Mouse (Mus musculus) CH12.LX (cell line): ENCODE data around the gene Robo2. TPM values are rescaled to one million over a fixed set of nuclear protein-coding genes. Genes with fewer than 3 reads are reported as not detected.

Source experiments
- DNase-seq: peaks from one replicate; pipeline ENCODE4 v3.0.0-alpha.2; 2013; ENCODE audit errors: extremely low read depth
- H3K27ac ChIP-seq: 2 replicates; pipeline ENCODE4 v1.5.1; 2012; ENCODE audit warnings: low read depth, mild to moderate bottlenecking, control low read depth, moderate library complexity; ENCODE audit not compliant: insufficient read depth
- H3K27me3 ChIP-seq: replicated peaks from 2 replicates; pipeline ENCODE3; 2012; ENCODE audit warnings: inconsistent platforms
- H3K36me3 ChIP-seq, 2 experiments: replicated peaks in 1 of 2; 2 replicates each; pipeline versions ENCODE3 to v1.6.1; 2012; ENCODE audit warnings: inconsistent platforms in 1 of 2, low read length in 1 of 2, mild to moderate bottlenecking in 1 of 2, mixed read lengths in 1 of 2, moderate library complexity in 1 of 2; ENCODE audit not compliant: control insufficient read depth in 1 of 2, insufficient read depth in 1 of 2
- H3K4me1 ChIP-seq, 2 experiments: 2 replicates each; pipeline ENCODE4 v1.6.1; 2012; ENCODE audit warnings: inconsistent platforms in 1 of 2, moderate library complexity in 1 of 2; ENCODE audit not compliant: insufficient read depth in 2 of 2, control insufficient read depth in 1 of 2
- H3K4me2 ChIP-seq: 2 replicates; pipeline ENCODE4 v1.6.1; 2012; ENCODE audit warnings: low read depth, mild to moderate bottlenecking, control low read depth; ENCODE audit not compliant: poor library complexity, insufficient read depth, severe bottlenecking
- H3K4me3 ChIP-seq, 3 experiments: fragments of 150-350 bp in 1 of 3; sonication (generic) in 1 of 3; replicated peaks in 1 of 3; 2 replicates each; pipeline versions ENCODE3 to v1.5.1; 2011 to 2012; ENCODE audit warnings: low read depth in 2 of 3, low read length in 2 of 3, mild to moderate bottlenecking in 2 of 3, moderate library complexity in 2 of 3, control low read depth in 1 of 3, improper control_type of control experiment in 1 of 3, inconsistent platforms in 1 of 3, mixed read lengths in 1 of 3; ENCODE audit not compliant: poor library complexity in 1 of 3
- H3K79me2 ChIP-seq: replicated peaks from 2 replicates; pipeline ENCODE4 v1.6.1; 2012; ENCODE audit warnings: mild to moderate bottlenecking, moderate library complexity; ENCODE audit not compliant: control insufficient read depth, poor library complexity, insufficient read depth, severe bottlenecking; ENCODE audit errors: extremely low read depth
- H3K9ac ChIP-seq: 2 replicates; pipeline ENCODE4 v1.6.1; 2012; ENCODE audit warnings: low read depth, mild to moderate bottlenecking, control low read depth, moderate library complexity; ENCODE audit not compliant: insufficient read depth
- H3K9me3 ChIP-seq: replicated peaks from 2 replicates; pipeline ENCODE3; 2012; ENCODE audit warnings: low read length, inconsistent platforms, mixed read lengths
- CHD1 ChIP-seq: IDR thresholded peaks from 2 replicates; pipeline ENCODE4 v1.6.1; 2012; ENCODE audit warnings: low read depth, low read length, improper control_type of control experiment, inconsistent platforms
- CTCF ChIP-seq, 2 experiments: IDR thresholded peaks in 1 of 2; conservative IDR thresholded peaks in 1 of 2; 2 replicates each; pipeline ENCODE4 v1.5.1; 2011 to 2012; ENCODE audit warnings: low read depth in 2 of 2, low read length in 2 of 2, improper control_type of control experiment in 1 of 2, inconsistent platforms in 1 of 2, mild to moderate bottlenecking in 1 of 2, moderate library complexity in 1 of 2
- E2F4 ChIP-seq: IDR thresholded peaks from 2 replicates; pipeline ENCODE4 v1.6.1; 2011; ENCODE audit warnings: low read depth, low read length, improper control_type of control experiment; ENCODE audit not compliant: insufficient replicate concordance
- ELF1 ChIP-seq: IDR thresholded peaks from 2 replicates; pipeline ENCODE4 v1.6.1; 2014; ENCODE audit warnings: low read depth, mild to moderate bottlenecking, inconsistent platforms, low read length, improper control_type of control experiment
- EP300 ChIP-seq: IDR thresholded peaks from 2 replicates; pipeline ENCODE4 v1.6.1; 2011; ENCODE audit warnings: low read length, improper control_type of control experiment
- ETS1 ChIP-seq: conservative IDR thresholded peaks from 2 replicates; pipeline ENCODE4 v1.6.1; 2012; ENCODE audit warnings: low read depth, mild to moderate bottlenecking, inconsistent platforms, low read length, improper control_type of control experiment, moderate library complexity
- GABPA ChIP-seq: IDR thresholded peaks from 2 replicates; pipeline ENCODE4 v1.6.1; 2012; ENCODE audit warnings: low read depth, low read length, improper control_type of control experiment, inconsistent platforms; ENCODE audit not compliant: insufficient replicate concordance
- HCFC1 ChIP-seq: IDR thresholded peaks from 2 replicates; pipeline ENCODE4 v1.6.1; 2012; ENCODE audit warnings: low read depth, mild to moderate bottlenecking, inconsistent platforms, low read length, improper control_type of control experiment
- IRF4 ChIP-seq: IDR thresholded peaks from 2 replicates; pipeline ENCODE4 v1.6.1; 2014; ENCODE audit warnings: low read depth, mild to moderate bottlenecking, inconsistent platforms, low read length, improper control_type of control experiment
- JUND ChIP-seq: conservative IDR thresholded peaks from 2 replicates; pipeline ENCODE4 v1.6.1; 2011; ENCODE audit warnings: low read depth, low read length, improper control_type of control experiment
- MAFK ChIP-seq: IDR thresholded peaks from 2 replicates; pipeline ENCODE4 v1.6.1; 2011; ENCODE audit warnings: low read length, improper control_type of control experiment; ENCODE audit not compliant: insufficient replicate concordance
- MAX ChIP-seq: IDR thresholded peaks from 2 replicates; pipeline ENCODE4 v1.6.1; 2011; ENCODE audit warnings: low read length, improper control_type of control experiment
- MEF2A ChIP-seq: IDR thresholded peaks from 2 replicates; pipeline ENCODE4 v1.6.1; 2014; ENCODE audit warnings: low read depth, mild to moderate bottlenecking, inconsistent platforms, low read length, improper control_type of control experiment, borderline replicate concordance
- NELFE ChIP-seq: IDR thresholded peaks from 2 replicates; pipeline ENCODE4 v1.6.1; 2011; ENCODE audit warnings: low read depth, low read length, improper control_type of control experiment
- NRF1 ChIP-seq: IDR thresholded peaks from 2 replicates; pipeline ENCODE4 v1.6.1; 2014; ENCODE audit warnings: low read depth, mild to moderate bottlenecking, inconsistent platforms, low read length, improper control_type of control experiment, moderate library complexity
- PAX5 ChIP-seq: IDR thresholded peaks from 2 replicates; pipeline ENCODE4 v1.6.1; 2012; ENCODE audit warnings: low read length, inconsistent platforms, mixed read lengths
- POLR2A ChIP-seq: IDR thresholded peaks from 2 replicates; pipeline ENCODE4 v1.6.1; 2011; ENCODE audit warnings: low read depth, mild to moderate bottlenecking, improper control_type of control experiment, low read length
- POLR2AphosphoS2 ChIP-seq: IDR thresholded peaks from 2 replicates; pipeline ENCODE4 v1.6.1; 2011; ENCODE audit warnings: low read depth, low read length, improper control_type of control experiment
- RAD21 ChIP-seq: IDR thresholded peaks from 2 replicates; pipeline ENCODE4 v1.6.1; 2011; ENCODE audit warnings: low read depth, mild to moderate bottlenecking, low read length, improper control_type of control experiment, moderate library complexity
- SIN3A ChIP-seq: IDR thresholded peaks from 2 replicates; pipeline ENCODE4 v1.6.1; 2012; ENCODE audit warnings: low read length, improper control_type of control experiment, inconsistent platforms
- TBP ChIP-seq: conservative IDR thresholded peaks from 2 replicates; pipeline ENCODE4 v1.6.1; 2011; ENCODE audit warnings: low read depth, low read length, improper control_type of control experiment
- TCF12 ChIP-seq: IDR thresholded peaks from 2 replicates; pipeline ENCODE4 v1.6.1; 2014; ENCODE audit warnings: low read depth, mild to moderate bottlenecking, inconsistent platforms, low read length, improper control_type of control experiment
- USF2 ChIP-seq: conservative IDR thresholded peaks from 2 replicates; pipeline ENCODE4 v1.6.1; 2011; ENCODE audit warnings: low read depth, low read length, improper control_type of control experiment
- ZC3H11A ChIP-seq: IDR thresholded peaks from 2 replicates; pipeline ENCODE4 v1.6.1; 2012; ENCODE audit warnings: low read depth, mild to moderate bottlenecking, inconsistent platforms, low read length, improper control_type of control experiment
- ZKSCAN1 ChIP-seq: IDR thresholded peaks from 2 replicates; pipeline ENCODE4 v1.6.1; 2012; ENCODE audit warnings: low read depth, inconsistent platforms, low read length, improper control_type of control experiment, borderline replicate concordance
- ZMIZ1 ChIP-seq: IDR thresholded peaks from 2 replicates; pipeline ENCODE4 v1.6.1; 2012; ENCODE audit warnings: low read depth, mild to moderate bottlenecking, inconsistent platforms, low read length, improper control_type of control experiment
- dilution Hi-C: fragments of 300-500 bp; cut with MboI; formaldehyde crosslinking; loops from 2 replicates; pipeline ENCODE4 v1.14.3; 2020; ENCODE audit warnings: low sequenced_read_pairs; ENCODE audit not compliant: extremely low pct_unique_long_range_greater_than_20kb, extremely low pct_ligation_motif_present
- in situ Hi-C: fragments of 300-500 bp; cut with MboI; formaldehyde crosslinking; loops from 3 replicates; pipeline ENCODE4 v1.14.3; 2019; ENCODE audit warnings: low sequenced_read_pairs, low pct_ligation_motif_present, low pct_unique_long_range_greater_than_20kb, mixed read lengths
- polyA plus RNA-seq: library from polyadenylated mRNA; unstranded; fragments of >175 nt; gene quantifications from 2 replicates; pipeline ENCODE4 v1.2.1, GENCODE M21; 2012; ENCODE audit warnings: low read depth; ENCODE audit not compliant: insufficient read length
- total RNA-seq, 2 experiments: library from RNA; depleted of rRNA; stranded (reverse); fragments of 300-350 nt in 1 of 2; fragments of >200 nt in 1 of 2; gene quantifications; 2 replicates each; pipeline ENCODE4 v1.2.3; 2012 to 2014

The Robo2 gene
- total and polyA plus RNA-seq, 3 experiments, result not detected

GRCm38 (mm10) chr16:73869527-73870212 is 542.0 kb downstream of the Robo2 start:
- DNase-seq, result no peak
- dilution Hi-C loops, result no loop called here
- H3K27me3 ChIP-seq, result no peaks in the 10 kb centered on the region
- no peak overlapping the region for H3K4me3 ChIP-seq
- no peak overlapping the region for H3K9ac ChIP-seq
- H3K9me3 ChIP-seq, result peaks cover 39% of the 10 kb centered on the region
- no peaks in the 10 kb centered on the region for H3K36me3 ChIP-seq
- no peak overlapping the region for H3K27ac ChIP-seq
- TF ChIP-seq JUND, result no peak
- no peak for TF ChIP-seq USF2
- no peak for TF ChIP-seq MEF2A
- no peak for TF ChIP-seq NELFE
- TF ChIP-seq E2F4, result no peak
- no peak for TF ChIP-seq ELF1
- no peak for TF ChIP-seq NRF1
- TF ChIP-seq TCF12, result no peak
- no peak for TF ChIP-seq POLR2AphosphoS2
- no peak for TF ChIP-seq MAX
- no peak for TF ChIP-seq MAFK
- TF ChIP-seq PAX5, result no peak
- no peak for TF ChIP-seq CTCF (conservative IDR thresholded peaks at IDR 0.05 in 1 of 2, IDR thresholded peaks at IDR 0.05 in 1 of 2; ENCODE audit: low read depth in 2 of 2, low read length in 2 of 2)
- TF ChIP-seq ETS1, result no peak
- no peak for TF ChIP-seq ZKSCAN1
- TF ChIP-seq RAD21, result no peak
- in situ Hi-C loops, result no loop called here
- no peaks in the 10 kb centered on the region for H3K79me2 ChIP-seq
- no peaks in the 10 kb centered on the region for H3K4me1 ChIP-seq
- no peak overlapping the region for H3K4me2 ChIP-seq

- Histone ChIP-seq H3K4me1 (no peaks in the 10 kb centered on the region), H3K4me3 (no peak overlapping the region), H3K9ac (no peak overlapping the region), H3K27me3 (no peaks in the 10 kb centered on the region), H3K27ac (no peak overlapping the region), H3K79me2 (no peaks in the 10 kb centered on the region), H3K4me2 (no peak overlapping the region), H3K36me3 (no peaks in the 10 kb centered on the region)
- in situ Hi-C loops, result no loop called here
- dilution Hi-C loops, result no loop called here
- TF ChIP-seq ZMIZ1 (no peak), RAD21 (no peak), ZC3H11A (no peak), IRF4 (no peak), EP300 (no peak), ETS1 (no peak), HCFC1 (no peak), TBP (no peak), CTCF (conservative IDR thresholded peaks at IDR 0.05 in 1 of 2, IDR thresholded peaks at IDR 0.05 in 1 of 2; ENCODE audit: low read depth in 2 of 2, low read length in 2 of 2) (no peak), SIN3A (no peak), NRF1 (no peak), CHD1 (no peak), MAFK (no peak), GABPA (no peak), JUND (no peak), POLR2A (no peak), ELF1 (no peak)
- TF ChIP-seq, all 38 proteins: peak for 0
- no peak for DNase-seq
- H3K9me3 ChIP-seq, result peaks cover 56% of the 10 kb centered on the region
Observed at GRCm38 (mm10) chr16:73864625-73865024, 547.0 kb downstream of the Robo2 start.
